Mouse (Mus musculus): ENCODE data around the gene Esyt2. TPM values are rescaled to one million over a fixed set of nuclear protein-coding genes. Genes with fewer than 3 reads are reported as not detected.
"Not testable (repeated sequence)": the region's sequence is repeated elsewhere in the genome, so short reads cannot be mapped to it uniquely, and the experiment has no call there.

Gene Esyt2
- polyA plus RNA-seq, 1 experiment from 2014 or later, result 19.3 TPM

DNA sequence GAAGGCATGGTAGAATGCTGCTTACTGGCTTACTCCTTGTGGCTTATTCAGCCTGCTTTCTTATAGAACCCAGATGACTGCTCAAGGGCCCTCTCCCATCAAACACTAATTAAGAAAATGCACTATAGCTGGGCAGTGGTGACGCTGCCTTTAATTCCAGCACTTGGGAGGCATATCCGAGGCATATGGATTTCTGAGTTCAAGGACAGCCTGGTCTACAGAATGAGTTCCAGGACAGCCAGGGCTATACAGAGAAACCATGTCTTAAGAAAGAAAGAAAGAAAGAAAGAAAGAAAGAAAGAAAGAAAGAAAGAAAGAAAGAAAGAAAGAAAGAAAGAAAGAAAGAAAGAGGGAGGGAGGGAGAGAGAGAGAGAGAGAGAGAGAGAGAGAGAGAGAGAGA is 5.9 kb upstream of the Esyt2 start, which contains the start of gene Gm11027:
Gene Gm11027 (plus strand): TSS at position 301 of the 400 bp plus-strand sequence.
- H3K9me3 ChIP-seq (ENCODE audit: control insufficient read depth, low read length); H3K4me1 ChIP-seq (ENCODE audit: control insufficient read depth, insufficient read depth, low read length); H3K9ac ChIP-seq (ENCODE audit: low read length); H3K27me3 ChIP-seq (ENCODE audit: control insufficient read depth, insufficient read depth, low read length); ATAC-seq (ENCODE audit: insufficient read depth, low FRiP score, low TSS enrichment); H3K4me2 ChIP-seq (ENCODE audit: low read depth); H3K36me3 ChIP-seq (ENCODE audit: control insufficient read depth, insufficient read depth, low read length); H3K4me3 ChIP-seq (ENCODE audit: low read depth, low read length); H3K27ac ChIP-seq (ENCODE audit: low read depth, low read length); DNase-seq (ENCODE audit: low spot score): not testable (repeated sequence)
- WGBS, result 81% methylated on average over 2 of the region's 2 CpGs

DNA sequence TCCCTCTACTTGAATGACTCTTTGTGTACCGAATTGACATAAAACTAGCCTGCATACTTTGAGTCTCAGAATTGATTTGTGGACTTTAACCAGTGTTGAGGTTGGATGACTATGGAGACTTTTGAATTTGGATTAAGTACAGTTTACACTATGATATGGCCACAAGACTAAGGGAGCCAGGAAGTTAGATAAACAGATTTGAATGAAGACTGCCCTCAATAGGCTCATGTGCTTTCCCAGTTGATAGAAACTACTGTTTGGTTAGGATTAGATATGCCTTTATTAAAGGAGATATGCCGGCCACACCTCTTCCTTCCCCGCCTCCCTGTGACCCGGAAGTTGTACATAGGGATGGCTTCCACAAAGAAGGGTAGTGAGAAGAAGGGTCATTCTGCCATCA is 5.4 kb upstream of the Esyt2 start:
- Histone ChIP-seq H3K27me3 (ENCODE audit: control insufficient read depth, insufficient read depth, low read length) (no peaks in the 10 kb centered on the region), H3K36me3 (ENCODE audit: control insufficient read depth, insufficient read depth, low read length) (no peaks in the 10 kb centered on the region), H3K9ac (ENCODE audit: low read length) (no peak overlapping the region), H3K4me1 (ENCODE audit: control insufficient read depth, insufficient read depth, low read length) (no peaks in the 10 kb centered on the region), H3K9me3 (ENCODE audit: control insufficient read depth, low read length) (no peaks in the 10 kb centered on the region), H3K27ac (ENCODE audit: low read depth, low read length) (no peak overlapping the region), H3K4me3 (ENCODE audit: low read depth, low read length) (no peak overlapping the region), H3K4me2 (ENCODE audit: low read depth) (no peak overlapping the region)
- no peak for ATAC-seq (ENCODE audit: insufficient read depth, low FRiP score, low TSS enrichment)
- DNase-seq (ENCODE audit: low spot score), result no peak
- 90% methylated on average over 4 of the region's 4 CpGs for WGBS

DNA sequence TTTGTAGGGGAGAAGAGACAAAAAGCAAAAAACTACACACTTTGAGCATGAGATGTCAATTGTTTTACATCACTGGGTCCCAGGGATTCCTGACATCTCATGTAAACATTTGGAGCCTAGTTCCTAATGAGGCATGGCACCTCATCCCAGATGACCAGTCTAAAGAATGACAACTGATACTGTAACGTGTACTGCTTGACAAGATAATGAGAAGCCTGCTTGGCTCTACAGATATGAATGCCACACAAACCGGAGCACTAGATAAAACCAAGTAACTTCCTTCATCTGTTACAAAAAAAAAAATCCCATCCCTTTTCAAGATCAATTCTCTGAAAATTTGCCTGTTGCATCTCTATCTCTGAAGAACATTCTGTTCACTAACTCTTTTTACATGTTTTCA is 4.0 kb upstream of the Esyt2 start:
- H3K9me3 ChIP-seq (ENCODE audit: control insufficient read depth, low read length), result no peaks in the 10 kb centered on the region
- H3K27ac ChIP-seq (ENCODE audit: low read depth, low read length), result no peak overlapping the region
- DNase-seq (ENCODE audit: low spot score), result no peak
- no peaks in the 10 kb centered on the region for H3K36me3 ChIP-seq (ENCODE audit: control insufficient read depth, insufficient read depth, low read length)
- no peak overlapping the region for H3K4me3 ChIP-seq (ENCODE audit: low read depth, low read length)
- H3K4me1 ChIP-seq (ENCODE audit: control insufficient read depth, insufficient read depth, low read length), result no peaks in the 10 kb centered on the region
- H3K9ac ChIP-seq (ENCODE audit: low read length), result no peak overlapping the region
- no peaks in the 10 kb centered on the region for H3K27me3 ChIP-seq (ENCODE audit: control insufficient read depth, insufficient read depth, low read length)
- no peak overlapping the region for H3K4me2 ChIP-seq (ENCODE audit: low read depth)
- WGBS, result 79% methylated on average over 2 of the region's 2 CpGs
- no peak for ATAC-seq (ENCODE audit: insufficient read depth, low FRiP score, low TSS enrichment)

DNA sequence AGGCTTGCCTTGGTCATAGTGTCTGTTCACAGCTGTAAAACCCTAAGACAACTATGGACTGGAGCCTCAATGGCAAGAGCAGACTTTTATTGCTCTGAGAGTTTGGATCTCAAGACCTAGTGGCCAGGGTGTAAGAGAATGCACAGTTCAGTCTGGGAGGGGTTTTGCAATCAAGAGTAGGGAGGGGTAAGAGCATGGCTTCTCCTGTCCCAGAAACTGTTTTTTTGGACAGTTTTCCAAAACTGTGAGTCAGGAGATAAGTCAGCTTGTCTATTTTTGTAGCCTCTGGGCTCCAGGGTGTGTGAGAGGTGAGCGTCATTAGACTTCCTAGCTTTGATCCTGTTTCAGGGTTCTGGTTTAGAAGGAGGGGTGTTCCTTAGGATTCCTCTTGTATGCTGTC is 2.5 kb upstream of the Esyt2 start:
- ATAC-seq (ENCODE audit: insufficient read depth, low FRiP score, low TSS enrichment) (no peak), DNase-seq (ENCODE audit: low spot score) (no peak)
- H3K9ac ChIP-seq (ENCODE audit: low read length), result no peak overlapping the region
- no peak overlapping the region for H3K4me2 ChIP-seq (ENCODE audit: low read depth)
- no peak overlapping the region for H3K27ac ChIP-seq (ENCODE audit: low read depth, low read length)
- H3K4me1 ChIP-seq (ENCODE audit: control insufficient read depth, insufficient read depth, low read length), result no peaks in the 10 kb centered on the region
- 88% methylated on average over 1 of the region's 1 CpGs for WGBS
- H3K36me3 ChIP-seq (ENCODE audit: control insufficient read depth, insufficient read depth, low read length), result no peaks in the 10 kb centered on the region
- no peaks in the 10 kb centered on the region for H3K9me3 ChIP-seq (ENCODE audit: control insufficient read depth, low read length)
- no peak overlapping the region for H3K4me3 ChIP-seq (ENCODE audit: low read depth, low read length)
- H3K27me3 ChIP-seq (ENCODE audit: control insufficient read depth, insufficient read depth, low read length), result no peaks in the 10 kb centered on the region

DNA sequence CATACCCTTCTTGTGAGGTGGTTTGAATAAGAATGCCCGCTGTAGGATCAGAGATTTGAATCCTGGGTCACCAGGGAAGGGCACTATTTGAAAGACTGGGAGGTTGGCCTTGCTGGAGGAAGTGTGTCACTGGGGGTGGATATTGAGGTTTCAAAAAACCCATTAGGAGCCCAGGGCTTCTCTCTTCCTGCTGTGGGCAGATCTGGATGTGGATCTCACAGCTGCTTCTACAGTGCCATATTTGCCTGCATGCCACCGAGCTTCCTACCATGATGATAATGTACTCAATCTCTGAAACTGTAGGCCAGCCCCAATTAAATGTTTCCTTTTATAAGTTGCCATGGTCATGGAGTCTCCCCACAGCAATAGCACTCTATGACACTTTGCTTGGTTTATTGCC is 1.8 kb upstream of the Esyt2 start:
- Histone ChIP-seq H3K4me1 (ENCODE audit: control insufficient read depth, insufficient read depth, low read length) (no peaks in the 10 kb centered on the region), H3K9ac (ENCODE audit: low read length) (no peak overlapping the region), H3K27me3 (ENCODE audit: control insufficient read depth, insufficient read depth, low read length) (no peaks in the 10 kb centered on the region), H3K4me2 (ENCODE audit: low read depth) (no peak overlapping the region), H3K27ac (ENCODE audit: low read depth, low read length) (no peak overlapping the region), H3K36me3 (ENCODE audit: control insufficient read depth, insufficient read depth, low read length) (no peaks in the 10 kb centered on the region), H3K9me3 (ENCODE audit: control insufficient read depth, low read length) (no peaks in the 10 kb centered on the region), H3K4me3 (ENCODE audit: low read depth, low read length) (no peak overlapping the region)
- no peak for ATAC-seq (ENCODE audit: insufficient read depth, low FRiP score, low TSS enrichment)
- no peak for DNase-seq (ENCODE audit: low spot score)
- WGBS, result 95% methylated on average over 2 of the region's 2 CpGs

DNA sequence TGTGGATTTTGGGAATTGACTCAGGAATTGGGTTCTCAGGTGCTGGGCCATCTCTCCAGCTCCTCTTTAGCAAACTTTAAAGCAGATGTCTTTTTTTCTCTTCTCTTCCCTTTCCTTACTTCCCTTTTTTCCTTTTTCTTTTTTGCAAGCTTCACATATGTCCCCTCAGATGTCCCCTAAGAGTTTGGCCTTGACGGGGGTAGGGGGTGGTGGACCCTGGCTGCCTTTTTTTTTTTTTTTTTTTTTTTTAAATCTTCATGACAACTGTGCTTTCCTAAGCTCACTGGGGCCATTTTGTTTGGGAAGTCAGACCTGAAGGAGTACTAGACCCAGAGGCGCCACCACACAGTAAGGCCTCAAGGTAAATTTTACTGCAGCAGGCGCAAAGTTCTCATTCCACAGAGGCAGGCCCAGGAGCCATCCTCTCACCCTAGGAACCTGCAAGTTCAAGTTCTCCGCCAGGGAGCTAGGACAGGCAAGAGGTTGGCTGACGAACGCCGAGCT is 795 bp upstream of the Esyt2 start:
- no peak for ATAC-seq (ENCODE audit: insufficient read depth, low FRiP score, low TSS enrichment)
- H3K4me3 ChIP-seq (ENCODE audit: low read depth, low read length), result peak overlapping the region; percentile 88
- no peaks in the 10 kb centered on the region for H3K4me1 ChIP-seq (ENCODE audit: control insufficient read depth, insufficient read depth, low read length)
- H3K9ac ChIP-seq (ENCODE audit: low read length), result peak overlapping the region; percentile 92
- peak overlapping the region; percentile 96 for H3K27ac ChIP-seq (ENCODE audit: low read depth, low read length)
- H3K4me2 ChIP-seq (ENCODE audit: low read depth), result peak overlapping the region; percentile 94
- no peak for DNase-seq (ENCODE audit: low spot score)
- no peaks in the 10 kb centered on the region for H3K27me3 ChIP-seq (ENCODE audit: control insufficient read depth, insufficient read depth, low read length)
- 5% methylated on average over 7 of the region's 7 CpGs for WGBS
- no peaks in the 10 kb centered on the region for H3K36me3 ChIP-seq (ENCODE audit: control insufficient read depth, insufficient read depth, low read length)
- H3K9me3 ChIP-seq (ENCODE audit: control insufficient read depth, low read length), result no peaks in the 10 kb centered on the region

DNA sequence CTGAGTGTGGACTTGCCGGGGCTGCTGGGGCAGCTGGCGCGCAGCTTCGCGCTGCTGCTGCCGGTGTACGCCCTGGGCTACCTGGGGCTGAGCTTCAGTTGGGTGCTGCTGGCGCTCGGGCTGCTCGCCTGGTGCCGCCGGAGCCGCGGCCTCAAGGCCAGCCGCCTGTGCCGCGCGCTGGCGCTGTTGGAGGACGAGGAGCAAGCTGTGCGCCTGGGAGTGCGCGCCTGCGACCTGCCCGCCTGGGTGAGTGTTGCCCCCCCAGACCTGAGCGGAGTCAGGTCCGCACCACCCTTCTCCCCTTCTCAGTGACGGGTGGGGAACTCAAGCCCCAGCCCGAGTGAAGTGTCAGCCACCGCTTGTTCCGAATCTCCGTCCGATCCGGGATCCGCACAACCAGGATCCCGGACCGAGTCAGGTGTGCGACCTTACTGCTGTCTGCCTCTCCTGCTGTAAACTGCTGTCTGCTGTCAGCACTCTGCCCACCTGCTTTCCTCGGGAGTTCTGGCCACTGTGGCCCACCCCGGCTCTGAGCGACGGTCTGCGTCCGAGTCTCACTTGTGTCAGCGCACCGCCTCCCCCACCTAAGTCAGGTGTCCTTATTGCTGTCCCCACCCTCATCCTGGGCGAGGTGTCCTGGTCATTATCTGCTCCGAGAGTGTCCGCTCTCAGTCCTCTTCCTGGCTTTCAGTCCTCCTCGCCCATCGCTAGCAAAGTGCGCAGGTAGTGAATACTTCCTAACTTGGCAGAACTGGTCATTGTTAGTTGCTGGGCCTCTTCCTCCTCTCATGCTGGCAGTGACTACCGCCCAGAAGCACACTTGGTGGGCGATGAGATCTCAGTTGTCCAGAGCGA is 658 bp downstream of the Esyt2 start:
- H3K4me2 ChIP-seq (ENCODE audit: low read depth), result peak overlapping the region; percentile 94
- no peaks in the 10 kb centered on the region for H3K4me1 ChIP-seq (ENCODE audit: control insufficient read depth, insufficient read depth, low read length)
- H3K36me3 ChIP-seq (ENCODE audit: control insufficient read depth, insufficient read depth, low read length), result no peaks in the 10 kb centered on the region
- ATAC-seq (ENCODE audit: insufficient read depth, low FRiP score, low TSS enrichment) (no peak; the same call in 1 of the 2 replicates), DNase-seq (ENCODE audit: low spot score) (peak; percentile 20)
- WGBS, result under 1% methylated on average over 51 of the region's 55 CpGs
- H3K4me3 ChIP-seq (ENCODE audit: low read depth, low read length), result peak overlapping the region; percentile 88
- peak overlapping the region; percentile 92 for H3K9ac ChIP-seq (ENCODE audit: low read length)
- no peaks in the 10 kb centered on the region for H3K27me3 ChIP-seq (ENCODE audit: control insufficient read depth, insufficient read depth, low read length)
- no peaks in the 10 kb centered on the region for H3K9me3 ChIP-seq (ENCODE audit: control insufficient read depth, low read length)
- peak overlapping the region; percentile 87 for H3K27ac ChIP-seq (ENCODE audit: low read depth, low read length)

DNA sequence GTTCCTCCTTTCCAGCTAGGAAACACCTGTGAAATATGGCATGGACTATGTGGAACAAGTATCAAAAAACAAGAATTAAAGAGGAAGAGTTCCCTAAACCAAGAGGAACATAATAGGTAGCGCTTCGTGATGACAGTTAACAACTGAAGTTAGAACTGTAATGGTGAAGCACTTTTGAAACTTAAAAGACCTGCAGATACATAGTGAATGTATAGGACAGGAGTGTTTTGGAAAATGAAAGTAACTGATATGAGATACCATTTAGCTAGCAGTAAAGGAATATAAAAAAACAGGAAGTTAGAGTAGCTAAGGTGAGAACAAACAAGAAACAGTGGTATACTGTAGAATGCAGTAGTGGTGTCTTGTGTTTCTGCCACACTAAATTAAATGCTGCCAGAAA is 1.9 kb downstream of the Esyt2 start:
- Histone ChIP-seq H3K27me3 (ENCODE audit: control insufficient read depth, insufficient read depth, low read length) (no peaks in the 10 kb centered on the region), H3K36me3 (ENCODE audit: control insufficient read depth, insufficient read depth, low read length) (no peaks in the 10 kb centered on the region), H3K4me2 (ENCODE audit: low read depth) (no peak overlapping the region), H3K9me3 (ENCODE audit: control insufficient read depth, low read length) (no peaks in the 10 kb centered on the region), H3K27ac (ENCODE audit: low read depth, low read length) (no peak overlapping the region), H3K4me3 (ENCODE audit: low read depth, low read length) (no peak overlapping the region), H3K9ac (ENCODE audit: low read length) (no peak overlapping the region), H3K4me1 (ENCODE audit: control insufficient read depth, insufficient read depth, low read length) (no peaks in the 10 kb centered on the region)
- DNase-seq (ENCODE audit: low spot score), result no peak
- 91% methylated on average over 2 of the region's 2 CpGs for WGBS
- no peak for ATAC-seq (ENCODE audit: insufficient read depth, low FRiP score, low TSS enrichment)

DNA sequence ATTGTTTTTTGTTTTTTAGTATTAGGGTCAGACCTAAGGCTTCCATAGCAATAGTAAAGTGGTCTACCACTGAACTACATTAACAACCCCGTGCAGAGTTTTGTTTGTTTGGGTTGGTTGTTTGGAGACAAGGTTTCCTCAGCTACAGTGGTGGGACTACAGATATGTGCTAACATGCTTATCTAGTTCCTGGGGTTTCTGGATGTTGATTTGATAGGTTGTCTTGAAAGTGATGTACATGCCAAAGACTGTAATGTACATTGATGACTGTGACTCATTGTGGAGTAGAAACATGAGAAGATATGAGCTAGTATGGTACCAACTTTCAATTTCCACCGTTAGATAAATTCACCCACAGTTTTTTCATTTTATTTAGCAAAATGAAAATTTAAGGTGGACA is 2.5 kb downstream of the Esyt2 start:
- no peak overlapping the region for H3K4me2 ChIP-seq (ENCODE audit: low read depth)
- ATAC-seq (ENCODE audit: insufficient read depth, low FRiP score, low TSS enrichment) (no peak), DNase-seq (ENCODE audit: low spot score) (no peak)
- no peaks in the 10 kb centered on the region for H3K27me3 ChIP-seq (ENCODE audit: control insufficient read depth, insufficient read depth, low read length)
- 85% methylated on average over 2 of the region's 2 CpGs for WGBS
- H3K9ac ChIP-seq (ENCODE audit: low read length), result no peak overlapping the region
- no peak overlapping the region for H3K27ac ChIP-seq (ENCODE audit: low read depth, low read length)
- H3K4me1 ChIP-seq (ENCODE audit: control insufficient read depth, insufficient read depth, low read length), result no peaks in the 10 kb centered on the region
- no peaks in the 10 kb centered on the region for H3K9me3 ChIP-seq (ENCODE audit: control insufficient read depth, low read length)
- H3K36me3 ChIP-seq (ENCODE audit: control insufficient read depth, insufficient read depth, low read length), result no peaks in the 10 kb centered on the region
- H3K4me3 ChIP-seq (ENCODE audit: low read depth, low read length), result no peak overlapping the region

Measured in neural tube, embryonic 11.5 days (tissue).